Mouse (Mus musculus) common myeloid progenitor, adult 5-6 weeks (primary cell): Measurements from ENCODE around the gene Kcp. TPM values are rescaled to one million over a fixed set of nuclear protein-coding genes. Genes with fewer than 3 reads are reported as not detected.

Source experiments
- ATAC-seq: replicated peaks from 2 replicates; pipeline ENCODE4 v1.8.0; 2016; ENCODE audit warnings: low read depth, mild to moderate bottlenecking, moderate TSS enrichment, inconsistent platforms; ENCODE audit not compliant: poor library complexity, severe bottlenecking
- total RNA-seq: library from RNA; stranded (forward); fragments of 200-1000, 187-1606 nt; gene quantifications from 2 replicates; pipeline ENCODE4 v1.2.3, GENCODE M21; 2017

Kcp gene
- total RNA-seq, 1 experiment from 2014 or later = not detected

- ATAC-seq = no peak
These were observed 76.9 kb downstream of the Kcp start for GRCm38 (mm10) chr6:29430681-29431420.

- ATAC-seq = no peak
These were observed 79.6 kb downstream of the Kcp start for GRCm38 (mm10) chr6:29428171-29428570.

GRCm38 (mm10) chr6:29426331-29426730 is 81.4 kb downstream of the Kcp start:
- ATAC-seq = no peak

- no peak for ATAC-seq
These were observed 82.6 kb downstream of the Kcp start for GRCm38 (mm10) chr6:29425118-29425517.

Other genes starting within 250 kb of the Kcp start
- gene Hilpda, start 235.5 kb downstream of the Kcp start, total RNA-seq = 13.0 and 15.4 TPM in 2 replicates
- gene Fam71f2, start 228.4 kb downstream of the Kcp start, total RNA-seq = not detected in 2 replicates
- not detected in 2 replicates for gene Fam71f1, start 188.8 kb downstream of the Kcp start, total RNA-seq
- 138 and 159 TPM in 2 replicates for gene Calu, start 159.9 kb downstream of the Kcp start, total RNA-seq
- gene Opn1sw, start 119.5 kb downstream of the Kcp start, total RNA-seq = not detected in 2 replicates
- not detected in 2 replicates for gene Ccdc136, start 111.6 kb downstream of the Kcp start, total RNA-seq
- gene Flnc, start 74.7 kb downstream of the Kcp start, total RNA-seq = not detected in 2 replicates
- gene Atp6v1f, start 40.2 kb downstream of the Kcp start, total RNA-seq = 89.8 and 130 TPM in 2 replicates
- 1.3 TPM in 1 of 2 replicates, not detected in the other for gene Atp6v1fnb, start 36.5 kb downstream of the Kcp start, total RNA-seq
- gene Irf5, start 18.7 kb upstream of the Kcp start, total RNA-seq = 14.8 and 18.6 TPM in 2 replicates
- gene Tnpo3, start 101.9 kb upstream of the Kcp start, total RNA-seq = 64.1 and 96.2 TPM in 2 replicates
- 17.7 and 22.1 TPM in 2 replicates for gene Tspan33, start 186.3 kb upstream of the Kcp start, total RNA-seq
- 29.8 and 31.7 TPM in 2 replicates for gene Smo, start 227.6 kb upstream of the Kcp start, total RNA-seq